Mouse (Mus musculus): ENCODE data around the gene Pard3.

The Pard3 gene

DNA sequence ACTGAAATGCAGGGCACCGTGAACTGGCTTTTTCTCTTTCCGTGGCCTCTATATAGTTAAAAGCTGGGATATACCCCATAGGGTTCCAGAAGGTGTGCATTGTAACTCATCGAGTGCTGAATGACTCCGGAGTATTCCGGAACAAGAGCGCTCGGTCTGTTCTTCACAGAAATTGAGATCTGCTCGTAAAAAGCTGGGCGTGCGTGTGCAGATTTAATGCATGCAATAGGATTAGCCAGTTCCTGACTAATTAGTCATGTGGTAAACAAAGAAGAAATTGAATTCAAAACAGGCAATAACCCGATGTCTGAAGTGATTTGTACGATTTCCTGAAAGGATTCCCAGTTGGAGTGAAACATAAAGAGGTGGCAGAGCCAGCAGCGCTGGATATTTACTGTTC, 489.1 kb downstream of the Pard3 start:
- DNase-seq (ENCODE audit: low spot score) = no peak

DNA sequence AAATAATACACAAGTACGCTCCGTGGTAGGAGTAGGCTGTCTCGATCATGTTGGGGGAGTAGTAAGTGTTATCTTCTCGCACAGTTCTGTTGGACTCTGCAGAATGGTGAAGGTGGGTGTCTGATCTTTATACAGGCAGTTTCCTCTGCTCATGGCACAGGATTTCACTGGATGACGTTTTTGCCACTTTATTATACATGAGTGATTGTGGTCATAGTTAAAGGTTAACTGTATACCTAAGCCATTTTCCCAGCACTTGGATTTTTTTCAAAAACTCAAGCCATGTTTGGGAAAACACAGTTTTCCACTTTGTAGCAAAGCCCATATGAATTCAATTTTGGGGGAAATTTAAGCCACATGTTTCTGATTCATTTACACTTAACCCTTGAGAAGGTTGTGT, 489.9 kb downstream of the Pard3 start:
- DNase-seq (ENCODE audit: low spot score) = no peak

DNA sequence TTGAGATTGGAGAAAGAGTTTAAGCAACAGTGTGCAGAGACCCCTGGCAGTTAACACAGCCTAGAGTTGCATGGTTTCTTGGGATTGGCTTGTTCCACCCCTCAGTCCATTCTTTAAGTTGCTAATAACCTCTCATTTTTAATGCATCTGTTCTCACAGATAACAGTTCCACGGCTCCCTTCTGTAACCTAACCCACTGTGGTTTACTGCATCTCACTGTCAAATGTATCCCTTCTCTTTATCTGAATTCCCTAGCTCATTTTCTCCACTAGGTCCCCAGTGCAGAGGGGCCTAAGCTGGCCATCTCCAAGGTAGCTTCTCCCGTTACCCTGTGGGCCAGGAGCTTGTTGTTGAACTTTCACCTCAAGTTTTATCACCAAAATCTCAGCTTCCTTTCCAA, 492.1 kb downstream of the Pard3 start:
- no peak for DNase-seq (ENCODE audit: low spot score)

GRCm38 (mm10) chr8:127556964-127557363, 493.3 kb downstream of the Pard3 start:
- DNase-seq (ENCODE audit: low spot score) = no peak

DNA sequence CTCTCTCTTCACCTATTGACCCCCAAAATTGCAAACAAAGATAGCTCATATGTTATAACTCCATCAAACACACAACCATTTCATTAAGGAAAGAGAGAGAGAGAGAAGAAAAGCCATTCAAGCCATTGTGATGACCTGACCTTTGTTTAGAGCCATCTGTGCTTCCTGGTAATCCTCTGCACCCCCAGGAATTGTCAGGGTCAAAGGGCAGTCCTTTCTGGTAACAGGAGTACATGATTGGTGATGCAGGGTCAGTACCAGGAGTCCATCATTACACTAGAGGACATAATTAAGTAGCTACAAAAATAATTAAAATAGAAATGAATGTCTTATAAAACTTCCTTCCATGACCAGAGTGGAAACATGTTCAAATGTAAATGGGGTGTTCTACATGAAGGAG, 493.9 kb downstream of the Pard3 start:
- no peak for DNase-seq (ENCODE audit: low spot score)

DNA sequence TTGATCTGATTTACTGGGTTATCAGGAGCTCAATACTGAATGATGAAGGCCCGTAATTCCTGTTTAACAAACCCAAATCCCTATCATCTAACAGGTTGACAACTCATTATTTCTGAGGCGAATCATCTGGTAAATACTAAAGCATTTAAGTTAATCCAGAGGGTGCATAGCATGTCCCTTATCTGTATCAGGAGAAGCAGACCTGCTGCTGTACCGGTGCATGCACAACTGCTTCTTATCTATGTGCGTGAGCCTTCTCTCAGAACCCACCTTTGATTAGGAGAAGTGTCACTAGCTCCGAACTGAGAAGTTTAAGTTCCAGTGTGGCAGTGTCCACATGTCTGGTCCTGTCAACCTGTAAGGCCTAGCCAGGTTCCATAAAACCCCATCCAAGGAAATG, 499.9 kb downstream of the Pard3 start:
- no peak for DNase-seq (ENCODE audit: low spot score)

DNA sequence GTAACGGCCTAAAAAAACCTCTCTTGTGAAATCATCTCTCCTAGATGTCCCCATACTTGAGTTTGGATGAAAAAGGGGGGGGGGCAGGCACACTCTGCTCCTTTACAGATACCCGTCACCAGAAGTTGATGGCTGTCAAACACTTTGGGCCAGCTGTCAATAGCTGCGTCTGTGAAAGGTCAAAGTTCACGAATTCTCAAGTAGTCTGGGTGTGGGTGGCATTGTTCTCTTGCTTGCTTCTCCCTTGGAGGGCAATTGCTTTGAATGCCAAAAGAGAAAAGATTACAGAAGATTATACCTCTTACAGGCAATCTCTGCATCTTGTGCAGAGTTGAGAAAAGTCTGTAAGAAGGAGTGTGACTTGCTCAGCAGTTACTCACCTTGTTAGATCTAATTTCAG, 500.7 kb downstream of the Pard3 start:
- DNase-seq (ENCODE audit: low spot score) = no peak

DNA sequence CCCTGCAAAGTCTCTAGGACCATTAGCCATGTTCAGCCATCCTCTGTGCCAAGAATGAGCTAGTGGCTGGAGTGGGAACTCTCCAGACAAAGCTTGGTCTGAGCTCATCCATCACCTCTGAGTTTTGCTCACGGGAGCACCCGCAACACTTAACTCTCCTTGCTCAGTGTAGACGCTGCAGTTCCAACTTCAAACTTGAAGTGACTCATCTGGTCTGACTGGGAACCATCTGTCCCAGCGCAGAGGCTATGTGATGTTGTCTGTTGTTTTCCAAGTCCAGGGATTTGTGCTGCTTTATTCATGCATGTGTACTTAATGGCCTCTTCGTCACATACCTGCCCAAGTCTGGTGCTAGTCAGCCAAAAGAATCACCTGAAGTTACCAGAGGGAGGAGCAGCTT, 505.5 kb downstream of the Pard3 start:
- DNase-seq (ENCODE audit: low spot score) = no peak

DNA sequence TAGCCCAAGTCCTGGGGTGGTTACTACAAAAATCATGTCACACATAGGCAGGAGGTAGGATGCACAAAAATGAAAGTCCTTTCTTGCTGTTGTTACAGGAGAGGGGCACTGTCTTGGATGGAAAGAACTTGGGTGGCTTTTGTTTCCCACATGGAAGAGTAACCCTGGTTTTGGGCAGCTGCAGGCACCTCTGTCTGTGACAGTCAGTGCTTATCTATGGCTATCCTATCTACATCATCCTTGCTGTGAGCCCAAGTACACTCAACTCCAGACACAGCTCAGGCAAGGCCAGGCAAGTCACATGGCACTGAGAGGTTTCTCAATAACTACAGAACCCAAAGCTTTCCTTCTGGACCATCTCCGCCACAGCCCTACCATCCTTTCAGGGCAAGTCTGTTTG, 506.8 kb downstream of the Pard3 start:
- DNase-seq (ENCODE audit: low spot score) = no peak

- no peak for DNase-seq (ENCODE audit: low spot score)
These were observed 508.8 kb downstream of the Pard3 start for GRCm38 (mm10) chr8:127572493-127572892.

DNA sequence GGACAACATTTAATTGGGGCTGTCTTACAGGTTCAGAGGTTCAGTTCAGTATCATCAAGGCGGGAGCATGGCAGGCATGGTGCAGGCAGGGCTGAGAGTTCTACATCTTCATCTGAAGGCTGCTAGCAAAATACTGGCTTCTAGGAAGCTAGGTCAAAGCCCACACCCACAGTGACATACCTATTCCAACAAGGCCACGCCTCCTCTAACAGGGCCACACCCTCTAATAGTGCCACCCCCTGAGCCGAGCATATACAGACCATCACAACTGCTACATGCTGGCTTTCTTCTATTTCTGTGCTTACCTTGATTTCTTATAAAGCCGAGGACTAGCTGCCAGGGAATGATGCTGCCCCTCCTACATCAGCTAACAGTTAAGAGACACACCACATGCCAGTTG, 513.0 kb downstream of the Pard3 start:
- DNase-seq (ENCODE audit: low spot score) = no peak

DNA sequence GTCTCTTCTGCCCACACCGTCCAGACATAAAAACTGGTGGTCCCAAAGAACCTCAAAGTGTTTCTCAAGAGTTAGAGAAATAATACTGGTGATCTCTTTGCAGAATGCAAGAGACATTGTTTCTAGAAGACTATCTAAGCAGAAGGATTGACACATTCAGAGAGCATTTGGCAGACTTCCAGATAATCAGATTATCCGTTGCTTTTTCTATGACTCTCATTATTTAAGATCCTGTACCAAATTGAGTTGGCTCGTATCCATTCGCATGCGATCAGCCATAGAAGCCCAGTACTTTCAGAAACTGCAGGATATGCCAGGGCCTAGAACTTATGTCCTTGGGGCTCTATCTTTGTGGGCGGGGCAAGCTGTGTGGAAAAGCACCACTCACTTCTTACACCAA, 514.0 kb downstream of the Pard3 start:
- no peak for DNase-seq (ENCODE audit: low spot score)

GRCm38 (mm10) chr8:127579436-127579835, 515.7 kb downstream of the Pard3 start:
- DNase-seq (ENCODE audit: low spot score) = no peak

DNA sequence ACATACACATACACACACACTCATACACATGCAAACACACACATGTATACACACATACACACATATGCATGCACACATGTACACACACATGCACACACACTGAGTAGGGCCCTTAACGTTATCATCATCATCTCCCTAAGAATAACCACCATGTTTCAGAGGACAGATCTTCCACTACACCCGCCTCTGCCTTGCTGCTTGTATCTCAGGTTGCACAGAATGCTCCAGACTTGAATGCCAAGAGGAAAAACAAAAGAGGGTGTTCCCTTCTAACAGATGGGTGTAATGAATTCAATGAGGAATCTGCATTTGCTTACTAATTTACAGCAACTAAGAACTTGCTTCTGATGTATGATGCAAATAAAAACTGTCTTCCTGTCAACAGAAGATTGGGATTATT, 519.7 kb downstream of the Pard3 start:
- no peak for DNase-seq (ENCODE audit: low spot score)

DNA sequence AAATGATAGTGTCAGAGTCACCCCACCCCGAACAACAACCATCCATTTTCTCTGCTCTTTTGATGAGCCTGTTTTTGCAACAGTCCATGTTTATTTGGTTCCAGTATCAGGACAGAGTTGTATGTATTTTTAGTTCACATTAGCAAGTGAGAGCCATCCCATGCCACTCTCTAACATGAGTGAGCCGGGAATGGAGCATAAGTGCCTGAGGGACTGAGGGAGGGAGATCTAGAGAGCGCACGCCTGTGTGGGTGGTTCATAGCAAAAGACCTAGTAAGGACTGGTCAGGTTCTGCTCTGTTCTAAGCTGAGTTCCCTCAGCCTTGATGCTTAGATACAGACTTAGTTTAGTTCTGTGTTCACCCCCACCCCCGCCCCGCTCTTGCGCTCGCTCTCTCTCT, 521.9 kb downstream of the Pard3 start:
- no peak for DNase-seq (ENCODE audit: low spot score)

GRCm38 (mm10) chr8:127586681-127587080, 523.0 kb downstream of the Pard3 start:
- DNase-seq (ENCODE audit: low spot score) = no peak

DNA sequence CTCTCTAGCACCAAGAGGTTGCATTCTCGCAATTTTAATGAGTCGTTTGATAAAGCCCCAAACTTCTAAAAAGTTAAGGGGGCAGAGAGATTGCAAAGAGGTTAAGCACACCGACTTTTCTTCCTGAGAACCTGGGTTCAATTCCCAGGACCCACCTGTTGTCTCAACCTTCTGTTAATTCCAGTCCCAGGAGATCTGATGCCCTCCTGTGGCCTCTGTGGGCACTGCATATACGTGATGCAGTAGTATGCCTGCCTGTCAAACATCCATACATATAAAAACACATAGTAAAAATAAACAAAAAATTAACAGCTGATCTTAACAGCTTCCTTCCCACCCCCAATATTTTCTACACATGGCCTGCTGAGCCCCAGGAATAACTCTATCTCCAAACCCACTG, 524.6 kb downstream of the Pard3 start:
- DNase-seq (ENCODE audit: low spot score) = peak; percentile 9

- DNase-seq (ENCODE audit: low spot score) = peak; percentile 66
These were observed 525.6 kb downstream of the Pard3 start for GRCm38 (mm10) chr8:127589291-127589690.

DNA sequence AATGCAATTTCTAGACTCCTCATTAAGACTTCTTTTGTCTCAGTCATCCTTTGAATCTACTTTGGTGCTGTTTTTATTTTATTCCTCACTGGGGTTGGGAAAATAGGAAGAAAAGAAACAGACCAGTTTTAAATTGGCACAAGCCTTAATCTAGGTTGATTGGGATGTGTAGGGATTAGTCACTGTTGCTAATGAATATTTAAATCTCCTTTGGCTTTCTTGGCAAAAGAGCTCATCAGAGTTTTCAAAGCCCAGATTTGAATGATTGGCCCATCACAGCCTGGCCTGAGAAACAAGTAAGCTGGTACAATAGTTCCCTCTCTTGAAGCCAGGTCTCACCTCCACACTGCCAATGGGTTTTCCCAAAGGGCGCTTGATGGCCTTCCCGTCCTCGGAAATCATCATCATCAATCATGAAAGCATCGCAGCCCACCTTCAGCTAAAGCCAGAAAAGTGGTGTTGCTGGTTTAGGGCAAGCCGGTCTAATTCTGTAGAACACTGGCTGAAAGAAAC, 527.0 kb downstream of the Pard3 start:
- DNase-seq (ENCODE audit: low spot score) = no peak

GRCm38 (mm10) chr8:127592648-127593574, 529.2 kb downstream of the Pard3 start:
- DNase-seq (ENCODE audit: low spot score) = no peak

- no peak for DNase-seq (ENCODE audit: low spot score)
These were observed 536.9 kb downstream of the Pard3 start for GRCm38 (mm10) chr8:127600641-127601040.

GRCm38 (mm10) chr8:127603062-127603461, 539.4 kb downstream of the Pard3 start:
- DNase-seq (ENCODE audit: low spot score) = peak; percentile 6

- no peak for DNase-seq (ENCODE audit: low spot score)
These were observed 545.0 kb downstream of the Pard3 start for GRCm38 (mm10) chr8:127608541-127609270.
